Mouse (Mus musculus) forelimb bud, embryonic 11.5 days (tissue): ENCODE data around the gene Topors.
"Not testable (repeated sequence)": the region's sequence is repeated elsewhere in the genome, so short reads cannot be mapped to it uniquely, and the experiment has no call there.

Experiments used
- DNase-seq: peaks from one replicate; pipeline ENCODE4 v3.0.0-alpha.2; 2012; ENCODE audit warnings: low read depth, low spot score

Gene Topors

GRCm38 (mm10) chr4:40269430-40270032 is at the start of gene Topors, which contains the start of gene Smim27:
Gene Topors (minus strand): TSS chr4:40269850.
Gene Smim27 (plus strand): TSS chr4:40269579.
- peak; percentile 98 for DNase-seq

GRCm38 (mm10) chr4:40317404-40317803 is 47.8 kb upstream of the Topors start:
- no peak for DNase-seq

DNA sequence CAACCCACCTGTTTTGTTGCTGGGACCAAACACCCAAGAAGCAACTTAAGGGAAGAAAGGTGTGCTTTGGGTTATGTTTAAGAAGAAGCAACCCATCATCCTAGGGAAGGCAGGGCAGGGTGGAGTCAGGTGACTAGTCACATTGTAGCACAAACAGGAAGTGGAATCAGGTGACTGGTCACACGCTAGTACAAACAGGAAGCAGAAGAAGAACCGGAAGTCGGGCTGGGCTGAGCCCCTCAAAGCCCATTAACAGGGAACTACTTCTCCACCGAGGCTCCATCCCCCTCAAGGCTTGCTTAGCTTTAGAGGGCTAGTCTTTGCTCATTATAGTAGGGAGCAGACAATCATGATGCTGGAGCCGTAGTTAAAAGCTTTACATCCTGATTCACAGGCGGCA is 43.4 kb upstream of the Topors start:
- DNase-seq = no peak

DNA sequence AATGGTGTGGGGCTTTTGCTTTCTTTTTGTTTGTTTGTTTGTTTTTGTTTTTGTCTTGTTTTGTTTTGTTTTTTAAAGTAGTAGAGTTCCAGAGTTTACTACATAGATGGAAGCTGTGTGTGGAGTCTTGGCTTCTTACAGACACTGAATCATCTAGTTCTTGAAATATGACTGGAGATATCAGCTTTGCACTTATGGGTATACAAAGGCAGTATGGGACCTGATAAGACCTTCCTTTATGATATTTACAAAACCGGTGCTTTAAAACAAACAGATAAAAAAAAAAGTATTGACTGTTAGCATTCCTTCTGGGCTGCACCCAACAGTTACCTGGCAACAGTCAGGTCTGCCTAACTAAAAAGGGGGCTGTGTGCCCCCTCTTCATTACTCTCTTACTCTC is 42.6 kb upstream of the Topors start:
- DNase-seq = no peak

DNA sequence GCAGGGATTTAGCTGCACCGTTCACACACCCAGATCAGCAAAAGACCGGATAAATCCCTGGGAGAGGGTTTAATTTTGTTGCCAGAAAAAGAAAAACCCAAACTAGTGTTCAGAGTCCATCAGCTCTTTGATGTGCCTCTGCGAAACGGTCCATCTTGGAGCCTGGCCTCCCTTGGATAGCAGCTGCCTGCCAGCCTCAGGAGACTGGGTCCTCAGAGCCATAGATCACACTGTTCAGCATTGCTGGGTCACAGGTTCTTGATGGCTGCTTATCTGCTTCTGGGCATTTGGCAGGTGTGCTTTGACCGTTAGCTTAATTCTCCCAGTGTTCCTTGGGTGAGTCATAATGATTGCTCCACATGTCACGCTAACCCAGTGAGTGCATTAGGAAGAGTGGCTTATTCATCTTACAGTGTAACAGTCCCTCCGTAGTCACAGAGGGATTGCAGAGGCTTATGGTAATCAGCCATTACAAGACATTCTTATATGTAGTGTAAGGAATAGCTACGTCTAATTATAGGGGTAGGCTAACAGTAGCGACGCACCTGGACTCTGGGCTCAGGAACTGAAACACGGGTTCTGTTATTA is 41.2 kb upstream of the Topors start:
- no peak for DNase-seq

DNA sequence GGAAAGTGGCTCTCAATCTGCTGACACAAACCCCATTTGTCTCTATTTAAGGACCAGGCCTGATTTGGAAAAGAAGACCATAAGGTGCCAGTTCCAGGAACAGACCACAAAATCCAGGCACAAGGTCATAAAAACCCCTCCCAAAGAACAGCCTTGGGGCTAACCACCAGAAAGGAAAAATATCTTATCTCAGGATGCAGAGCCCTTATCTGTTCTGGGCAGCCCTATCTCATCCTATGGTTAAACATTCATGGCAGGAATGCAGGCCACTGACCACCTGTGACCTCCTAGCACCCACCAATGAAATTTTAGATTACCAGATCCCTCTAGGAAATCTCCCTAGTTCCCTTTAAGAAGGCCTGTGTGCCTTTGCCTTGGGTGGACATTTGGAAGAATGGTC is 40.0 kb upstream of the Topors start:
- DNase-seq = no peak

DNA sequence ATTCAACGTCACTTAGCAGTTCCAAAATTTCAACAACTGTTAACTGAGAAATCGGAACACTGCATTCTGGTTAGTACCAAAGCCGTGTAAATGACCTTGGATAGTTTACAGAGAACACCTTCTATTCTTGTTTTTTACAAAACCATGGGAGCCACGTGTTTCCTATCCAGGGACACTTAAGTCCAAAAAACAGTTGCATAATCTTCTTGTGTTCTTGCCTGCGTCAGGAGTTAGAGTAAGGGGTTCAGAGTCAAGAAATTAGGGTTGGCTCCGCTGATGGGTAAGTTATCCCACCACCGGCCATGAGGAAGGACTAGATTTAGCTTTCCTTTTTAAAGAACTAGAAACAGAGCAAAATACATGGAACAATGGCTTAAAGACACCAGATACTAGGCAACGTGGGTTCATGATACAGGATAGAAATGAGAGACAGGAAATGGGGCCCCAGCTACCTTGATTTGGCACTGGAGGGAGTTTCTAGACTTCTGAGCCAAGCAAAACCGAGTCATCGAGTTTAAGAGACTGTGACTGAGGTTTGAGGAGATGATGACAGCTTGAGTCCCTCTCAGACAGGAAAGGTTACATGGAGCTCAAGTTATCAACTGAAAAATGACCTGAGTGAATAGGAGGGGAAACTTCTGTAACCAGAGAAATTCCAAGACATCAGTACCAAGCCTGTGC is 32.9 kb upstream of the Topors start:
- no peak for DNase-seq

GRCm38 (mm10) chr4:40301076-40301789 is 31.6 kb upstream of the Topors start:
- peak; percentile 87 for DNase-seq

- no peak for DNase-seq
Observed at GRCm38 (mm10) chr4:40299169-40299568, 29.5 kb upstream of the Topors start.

DNA sequence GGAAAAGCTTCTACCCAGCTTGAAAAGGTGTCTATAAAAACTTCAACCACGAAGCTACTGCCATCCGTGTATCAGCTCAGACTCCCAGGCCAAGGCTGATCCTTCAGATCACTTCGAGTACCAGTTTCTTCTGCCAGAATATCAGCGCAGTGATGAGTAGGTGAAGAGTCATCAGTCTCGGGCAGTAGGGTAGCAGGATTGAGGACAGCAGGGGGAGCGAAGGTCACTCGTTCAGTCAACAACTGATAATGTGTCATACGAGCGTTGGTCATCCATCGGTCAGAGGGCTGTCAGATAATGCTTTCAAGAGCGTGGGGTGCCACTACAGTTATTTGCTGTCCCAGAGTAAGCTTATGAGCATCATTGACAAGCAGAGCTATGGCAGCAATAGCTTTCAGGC is 21.9 kb upstream of the Topors start:
- DNase-seq = not testable (repeated sequence)

DNA sequence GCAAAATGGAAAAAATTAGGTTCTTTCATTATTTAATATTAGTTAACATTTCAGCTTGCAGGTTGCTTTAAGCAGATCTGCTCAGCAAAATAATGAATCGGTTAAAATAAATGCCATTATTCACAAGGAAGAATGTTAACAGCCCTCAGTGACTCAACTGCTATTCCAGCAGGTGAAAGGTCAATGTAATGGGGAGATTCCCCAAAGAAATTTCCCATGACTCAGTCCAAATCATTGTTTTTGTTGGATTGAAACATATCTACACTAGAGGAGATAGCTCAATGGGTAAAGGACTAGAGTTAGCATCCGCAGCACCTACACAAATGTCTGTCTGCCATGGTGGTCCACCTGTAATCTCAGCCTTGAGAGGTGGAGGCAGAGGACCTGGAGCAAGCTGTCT is 19.4 kb upstream of the Topors start:
- DNase-seq = no peak

DNA sequence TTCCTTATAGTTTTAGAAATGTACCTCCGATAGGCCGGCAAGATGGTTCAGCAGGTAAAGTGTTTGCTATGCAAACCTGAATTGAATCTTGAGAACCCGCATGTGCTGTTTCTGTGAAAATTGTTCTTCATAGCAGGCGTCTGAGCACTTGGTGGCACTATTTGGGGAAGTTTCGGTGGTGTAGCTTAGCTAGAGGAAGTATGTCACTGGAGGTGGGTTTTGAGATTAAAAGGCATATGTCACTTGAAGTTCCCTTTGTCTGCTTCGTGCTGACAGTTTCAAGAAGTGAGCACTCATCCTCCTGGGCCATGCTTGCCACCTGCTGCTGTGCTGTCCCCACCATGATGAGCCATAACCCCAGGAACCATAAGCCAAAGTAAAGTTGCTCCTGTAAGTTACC is 17.8 kb upstream of the Topors start:
- DNase-seq = no peak

DNA sequence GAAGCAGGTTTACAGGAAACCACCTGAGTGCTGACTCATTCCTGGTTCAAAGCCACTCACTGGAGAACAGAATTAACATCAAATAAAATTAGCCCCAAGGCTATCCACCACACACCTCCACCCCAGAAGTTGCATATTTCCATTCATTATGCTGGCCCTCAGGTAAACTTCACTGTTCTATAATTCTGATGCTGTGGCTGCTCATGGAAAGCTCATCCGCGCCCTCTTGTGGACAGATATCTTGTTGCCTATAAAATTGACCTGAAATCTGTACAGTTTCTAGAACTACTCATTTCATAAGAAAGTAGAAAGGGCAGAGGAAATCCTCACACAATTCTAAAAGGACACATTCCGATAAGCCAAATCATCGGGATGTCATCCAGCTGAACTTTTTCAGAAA is 15.9 kb upstream of the Topors start:
- peak; percentile 63 for DNase-seq

GRCm38 (mm10) chr4:40279276-40279900 is 9.7 kb upstream of the Topors start, which contains the start of gene Ndufb6:
Gene Ndufb6 (minus strand): TSS chr4:40279421.
- peak; percentile 98 for DNase-seq

- DNase-seq = no peak
Observed at GRCm38 (mm10) chr4:40278880-40279275, 9.2 kb upstream of the Topors start.

- DNase-seq = peak; percentile 27
Observed at GRCm38 (mm10) chr4:40268835-40269234, 815 bp downstream of the Topors start.

DNA sequence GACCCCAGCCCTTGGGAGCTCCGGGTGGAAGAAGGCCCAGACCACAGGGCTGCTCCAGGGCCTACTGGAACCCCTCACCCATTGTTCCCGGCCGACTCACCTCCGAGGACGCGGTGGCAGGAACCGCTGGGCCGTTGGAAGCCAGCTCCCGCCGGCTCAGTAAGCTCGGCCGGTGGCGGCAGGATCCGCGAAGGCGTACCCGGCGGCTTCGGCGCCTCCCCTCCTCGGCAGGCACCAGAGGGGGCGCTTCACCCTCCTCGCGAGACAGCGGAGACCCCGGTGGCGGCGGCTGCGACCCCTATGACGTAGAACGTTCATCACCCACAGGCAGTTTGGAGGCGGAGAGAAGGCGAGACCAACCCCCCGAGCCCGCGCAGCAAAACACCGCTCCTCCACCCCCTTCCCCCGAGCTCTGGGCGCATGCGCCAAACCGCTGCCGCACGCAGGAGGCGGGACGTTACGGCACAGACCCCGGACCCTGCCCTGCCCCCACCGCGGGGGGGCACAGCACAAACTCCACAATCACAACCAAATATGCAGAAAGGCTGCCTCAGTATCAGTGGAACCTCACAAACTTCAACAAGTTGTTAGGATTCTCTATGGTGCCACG is 1.3 kb downstream of the Topors start:
- DNase-seq = peak; percentile 95

DNA sequence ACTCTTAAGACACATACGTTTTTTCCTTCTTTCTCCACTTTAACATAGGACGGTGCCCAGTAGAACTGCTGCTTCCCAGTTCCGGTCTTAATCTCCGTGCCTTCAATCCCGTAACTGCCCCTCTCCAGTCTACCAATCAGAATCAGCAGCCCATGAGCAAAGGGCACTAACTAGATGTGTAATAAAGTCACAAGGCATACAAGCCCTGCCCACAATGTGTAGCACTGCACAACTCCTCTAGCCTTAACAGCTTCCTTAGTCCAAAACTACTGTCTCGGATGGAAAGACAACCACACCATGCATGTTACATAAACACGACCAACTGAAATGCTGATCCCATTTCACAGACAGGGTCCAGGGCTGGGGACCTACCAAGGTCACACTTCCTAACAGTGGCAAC is 2.0 kb downstream of the Topors start:
- no peak for DNase-seq

DNA sequence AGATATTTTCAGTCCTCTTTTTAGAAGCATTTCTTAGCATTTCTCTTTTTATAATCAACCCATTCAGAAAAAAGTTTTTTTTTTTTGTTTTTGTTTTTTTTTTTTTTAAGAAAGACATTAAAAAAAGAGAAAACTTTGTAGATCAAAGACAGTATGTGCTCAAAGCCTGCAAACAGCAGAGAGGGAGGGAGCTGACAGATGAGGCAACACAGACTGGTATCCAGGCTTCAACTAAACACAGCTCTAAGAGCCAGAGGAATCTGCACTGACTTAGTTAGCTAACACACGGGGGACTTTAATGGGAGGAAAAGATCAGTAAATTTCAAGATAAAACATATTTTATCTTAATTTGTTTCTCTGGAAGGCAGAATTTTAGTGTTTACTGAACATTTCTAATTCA is 5.3 kb downstream of the Topors start:
- no peak for DNase-seq

DNA sequence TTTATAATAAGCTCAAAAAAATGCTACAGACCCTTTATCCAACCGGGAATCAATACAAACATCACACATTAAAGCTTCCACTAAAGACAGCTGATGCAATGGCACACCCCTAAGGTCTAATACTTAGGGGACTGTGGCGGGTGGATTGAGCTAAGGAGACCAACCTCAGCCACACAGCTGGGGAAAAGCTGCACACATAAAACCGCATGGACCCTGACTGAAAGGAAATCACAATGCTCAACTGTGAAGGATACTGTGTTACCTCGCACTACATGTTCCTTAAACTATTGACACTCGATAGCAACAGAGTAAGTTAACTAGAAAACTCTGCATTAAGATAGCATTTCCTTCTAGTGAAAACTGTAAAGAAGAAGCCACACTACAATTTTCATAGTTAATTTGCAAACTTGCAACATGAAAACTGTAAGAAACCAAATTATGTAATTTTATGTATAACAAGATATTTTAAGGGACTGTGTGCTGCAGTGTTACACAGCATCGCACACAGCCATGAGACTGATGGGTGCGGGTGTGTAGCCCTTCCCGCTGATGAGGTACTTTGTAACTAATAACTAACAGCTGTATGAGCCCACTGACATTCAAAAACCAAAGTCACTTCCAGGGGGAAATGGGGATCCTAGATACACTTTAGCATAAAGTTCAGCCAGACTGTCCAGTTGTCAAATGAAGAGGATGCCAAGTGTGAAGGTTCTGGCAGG is 15.1 kb downstream of the Topors start:
- no peak for DNase-seq

DNA sequence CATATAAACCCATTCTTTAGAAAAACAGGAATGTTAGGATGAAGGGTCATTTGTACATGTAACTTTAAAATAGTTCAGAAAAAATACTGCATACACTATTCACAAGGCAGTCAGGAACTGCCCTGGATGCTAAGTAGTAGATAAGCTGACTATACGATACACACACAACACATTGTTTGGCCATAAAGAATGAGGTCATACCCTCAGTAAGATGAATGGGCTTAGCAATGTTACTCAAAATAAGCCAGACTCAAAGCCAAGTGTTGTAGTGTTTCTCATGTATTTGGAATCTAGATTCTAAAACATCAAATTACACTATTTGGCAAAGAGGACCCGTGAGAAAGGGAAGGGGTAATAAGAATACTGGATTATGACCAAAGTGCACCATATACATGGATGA is 15.9 kb downstream of the Topors start:
- DNase-seq = no peak
